Mouse (Mus musculus): ENCODE measurements around the gene Klc3. TPM values are rescaled to one million over a fixed set of nuclear protein-coding genes. Genes with fewer than 3 reads are reported as not detected.

Gene Klc3
- polyA plus RNA-seq, 1 experiment, result 3.5 TPM

- H3K79me2 ChIP-seq (ENCODE audit: control insufficient read depth, insufficient read depth), result peaks cover 34% of the 10 kb centered on the region
- H3K36me3 ChIP-seq (ENCODE audit: control insufficient read depth, insufficient read depth), result no peaks in the 10 kb centered on the region
- no peak for TF ChIP-seq MYOD1 (IDR thresholded peaks at IDR 0.05; ENCODE audit: control insufficient read depth in 1 of 3, insufficient read length in 2 of 3, low read depth in 2 of 3)
- TF ChIP-seq E2F4 (IDR thresholded peaks at IDR 0.05; ENCODE audit: insufficient read depth), result no peak
- peak overlapping the region; percentile 34 for H3ac ChIP-seq (ENCODE audit: control insufficient read depth, insufficient read length)
- peak overlapping the region; percentile 90 for H3K4me3 ChIP-seq
- peak overlapping the region; percentile 98 for H3K4me2 ChIP-seq (ENCODE audit: low read depth)
- no peaks in the 10 kb centered on the region for H3K27me3 ChIP-seq (ENCODE audit: control insufficient read depth, insufficient read depth, insufficient read length)
Measured at GRCm38 (mm10) chr7:19358634-19359033, 45.3 kb downstream of the Klc3 start.

- Histone ChIP-seq H3K36me3 (ENCODE audit: control insufficient read depth, insufficient read depth) (no peaks in the 10 kb centered on the region), H3K4me3 (peak overlapping the region; percentile 90), H3K79me2 (ENCODE audit: control insufficient read depth, insufficient read depth) (peaks cover 26% of the 10 kb centered on the region), H3ac (ENCODE audit: control insufficient read depth, insufficient read length) (peak overlapping the region; percentile 34), H3K27me3 (ENCODE audit: control insufficient read depth, insufficient read depth, insufficient read length) (no peaks in the 10 kb centered on the region), H3K4me2 (ENCODE audit: low read depth) (peak overlapping the region; percentile 98)
- no peak for TF ChIP-seq E2F4 (IDR thresholded peaks at IDR 0.05; ENCODE audit: insufficient read depth)
- no peak for TF ChIP-seq MYOD1 (IDR thresholded peaks at IDR 0.05; ENCODE audit: control insufficient read depth in 1 of 3, insufficient read length in 2 of 3, low read depth in 2 of 3)
- TF ChIP-seq MAX (IDR thresholded peaks at IDR 0.05; ENCODE audit: low read depth), result no peak
Measured at GRCm38 (mm10) chr7:19357381-19358375, 46.2 kb downstream of the Klc3 start.

- H3K36me3 ChIP-seq (ENCODE audit: control insufficient read depth, insufficient read depth), result no peaks in the 10 kb centered on the region
- no peak overlapping the region for H3K4me2 ChIP-seq (ENCODE audit: low read depth)
- TF ChIP-seq SRF (IDR thresholded peaks at IDR 0.05; ENCODE audit: control insufficient read depth, insufficient read length, low read depth) (no peak), POLR2A (IDR thresholded peaks at IDR 0.05; ENCODE audit: insufficient read length, low read depth) (no peak), REST (IDR thresholded peaks at IDR 0.05; ENCODE audit: insufficient read depth, insufficient read length) (no peak), MAX (IDR thresholded peaks at IDR 0.05; ENCODE audit: low read depth) (no peak), USF1 (IDR thresholded peaks at IDR 0.05; ENCODE audit: low read depth) (no peak), TCF12 (IDR thresholded peaks at IDR 0.05; ENCODE audit: insufficient read depth, poor library complexity, severe bottlenecking) (no peak), TCF3 (IDR thresholded peaks at IDR 0.05; ENCODE audit: insufficient read length, low read depth) (no peak), CEBPB (IDR thresholded peaks at IDR 0.05; ENCODE audit: insufficient read depth, poor library complexity, severe bottlenecking) (no peak), E2F4 (IDR thresholded peaks at IDR 0.05; ENCODE audit: insufficient read depth) (no peak), POLR2AphosphoS2 (IDR thresholded peaks at IDR 0.05; ENCODE audit: insufficient read length, low read depth) (no peak), MYOG (IDR thresholded peaks at IDR 0.05; ENCODE audit: control insufficient read depth in 1 of 3, insufficient read depth in 1 of 3, insufficient read length in 2 of 3, low read depth in 2 of 3) (no peak), MYOD1 (IDR thresholded peaks at IDR 0.05; ENCODE audit: control insufficient read depth in 1 of 3, insufficient read length in 2 of 3, low read depth in 2 of 3) (no peak)
- H3ac ChIP-seq (ENCODE audit: control insufficient read depth, insufficient read length), result no peak overlapping the region
- no peaks in the 10 kb centered on the region for H3K27me3 ChIP-seq (ENCODE audit: control insufficient read depth, insufficient read depth, insufficient read length)
- no peak overlapping the region for H3K4me3 ChIP-seq
- peaks cover 12% of the 10 kb centered on the region for H3K79me2 ChIP-seq (ENCODE audit: control insufficient read depth, insufficient read depth)
Measured at GRCm38 (mm10) chr7:19356311-19356710, 47.6 kb downstream of the Klc3 start.

- H3K36me3 ChIP-seq (ENCODE audit: control insufficient read depth, insufficient read depth), result no peaks in the 10 kb centered on the region
- peaks cover 10% of the 10 kb centered on the region for H3K79me2 ChIP-seq (ENCODE audit: control insufficient read depth, insufficient read depth)
- H3K4me2 ChIP-seq (ENCODE audit: low read depth), result no peak overlapping the region
- no peaks in the 10 kb centered on the region for H3K27me3 ChIP-seq (ENCODE audit: control insufficient read depth, insufficient read depth, insufficient read length)
- no peak overlapping the region for H3ac ChIP-seq (ENCODE audit: control insufficient read depth, insufficient read length)
- H3K4me3 ChIP-seq, result no peak overlapping the region
- TF ChIP-seq REST (IDR thresholded peaks at IDR 0.05; ENCODE audit: insufficient read depth, insufficient read length), result no peak
- no peak for TF ChIP-seq E2F4 (IDR thresholded peaks at IDR 0.05; ENCODE audit: insufficient read depth)
- no peak for TF ChIP-seq MYOG (IDR thresholded peaks at IDR 0.05; ENCODE audit: control insufficient read depth in 1 of 3, insufficient read depth in 1 of 3, insufficient read length in 2 of 3, low read depth in 2 of 3)
- no peak for TF ChIP-seq SRF (IDR thresholded peaks at IDR 0.05; ENCODE audit: control insufficient read depth, insufficient read length, low read depth)
- TF ChIP-seq MYOD1 (IDR thresholded peaks at IDR 0.05; ENCODE audit: control insufficient read depth in 1 of 3, insufficient read length in 2 of 3, low read depth in 2 of 3), result no peak
- no peak for TF ChIP-seq POLR2A (IDR thresholded peaks at IDR 0.05; ENCODE audit: insufficient read length, low read depth)
- no peak for TF ChIP-seq TCF3 (IDR thresholded peaks at IDR 0.05; ENCODE audit: insufficient read length, low read depth)
- TF ChIP-seq CEBPB (IDR thresholded peaks at IDR 0.05; ENCODE audit: insufficient read depth, poor library complexity, severe bottlenecking), result no peak
- TF ChIP-seq USF1 (IDR thresholded peaks at IDR 0.05; ENCODE audit: low read depth), result no peak
- TF ChIP-seq POLR2AphosphoS2 (IDR thresholded peaks at IDR 0.05; ENCODE audit: insufficient read length, low read depth), result no peak
- TF ChIP-seq TCF12 (IDR thresholded peaks at IDR 0.05; ENCODE audit: insufficient read depth, poor library complexity, severe bottlenecking), result no peak
- no peak for TF ChIP-seq MAX (IDR thresholded peaks at IDR 0.05; ENCODE audit: low read depth)
Measured at GRCm38 (mm10) chr7:19354991-19355390, 48.9 kb downstream of the Klc3 start.

- H3ac ChIP-seq (ENCODE audit: control insufficient read depth, insufficient read length), result no peak overlapping the region
- H3K36me3 ChIP-seq (ENCODE audit: control insufficient read depth, insufficient read depth), result peaks cover 6% of the 10 kb centered on the region
- no peak overlapping the region for H3K4me3 ChIP-seq
Measured at GRCm38 (mm10) chr7:19350221-19350620, 53.7 kb downstream of the Klc3 start.

More at GRCm38 (mm10) chr7:19350221-19350620, 53.7 kb downstream of the Klc3 start:
- Histone ChIP-seq H3K79me2 (ENCODE audit: control insufficient read depth, insufficient read depth) (no peaks in the 10 kb centered on the region), H3K4me2 (ENCODE audit: low read depth) (no peak overlapping the region), H3K27me3 (ENCODE audit: control insufficient read depth, insufficient read depth, insufficient read length) (no peaks in the 10 kb centered on the region)
- TF ChIP-seq REST (IDR thresholded peaks at IDR 0.05; ENCODE audit: insufficient read depth, insufficient read length) (no peak), TCF3 (IDR thresholded peaks at IDR 0.05; ENCODE audit: insufficient read length, low read depth) (no peak), MYOD1 (IDR thresholded peaks at IDR 0.05; ENCODE audit: control insufficient read depth in 1 of 3, insufficient read length in 2 of 3, low read depth in 2 of 3) (no peak), TCF12 (IDR thresholded peaks at IDR 0.05; ENCODE audit: insufficient read depth, poor library complexity, severe bottlenecking) (no peak), SRF (IDR thresholded peaks at IDR 0.05; ENCODE audit: control insufficient read depth, insufficient read length, low read depth) (no peak), E2F4 (IDR thresholded peaks at IDR 0.05; ENCODE audit: insufficient read depth) (no peak), MYOG (IDR thresholded peaks at IDR 0.05; ENCODE audit: control insufficient read depth in 1 of 3, insufficient read depth in 1 of 3, insufficient read length in 2 of 3, low read depth in 2 of 3) (no peak), POLR2AphosphoS2 (IDR thresholded peaks at IDR 0.05; ENCODE audit: insufficient read length, low read depth) (no peak), MAX (IDR thresholded peaks at IDR 0.05; ENCODE audit: low read depth) (no peak), CEBPB (IDR thresholded peaks at IDR 0.05; ENCODE audit: insufficient read depth, poor library complexity, severe bottlenecking) (no peak)
